Mouse (Mus musculus) erythroblast, embryonic 14.5 days (primary cell): ENCODE results near the gene Nsun6.

ENCODE experiments used
- GATA1 ChIP-seq: IDR thresholded peaks from 2 replicates; pipeline ENCODE4 v1.6.1; 2012; ENCODE audit warnings: low read length, inconsistent platforms, mixed read lengths
- TAL1 ChIP-seq: IDR thresholded peaks from 3 replicates; pipeline ENCODE4 v1.6.1; 2012; ENCODE audit warnings: low read length, inconsistent platforms, mixed read lengths

GRCm38 (mm10) chr2:14997836-14998235, 57.0 kb downstream of the Nsun6 start:
- TF ChIP-seq TAL1: no peak
- no peak for TF ChIP-seq GATA1
